Mouse (Mus musculus) retina, embryonic 14.5 days (tissue): ENCODE results near the gene Tmem102.
A peak's percentile ranks its signal among the peaks of the same experiment; 100 is the strongest.

Experiments
- DNase-seq: peaks from one replicate; pipeline ENCODE4 v3.0.0-alpha.2; 2015; ENCODE audit warnings: low spot score

Tmem102 gene

GRCm38 (mm10) chr11:69818871-69819270, 13.4 kb upstream of the Tmem102 start:
- no peak for DNase-seq

- DNase-seq = no peak
Measured at GRCm38 (mm10) chr11:69818365-69818764, 12.9 kb upstream of the Tmem102 start, which contains the start of gene Spem2. Gene Spem2 (minus strand): TSS chr11:69818465.

- DNase-seq = no peak
Measured at GRCm38 (mm10) chr11:69816520-69816919, 11.1 kb upstream of the Tmem102 start.

GRCm38 (mm10) chr11:69815155-69815554, 9.7 kb upstream of the Tmem102 start, which contains the start of gene Gm39566:
Gene Gm39566 (minus strand): TSS chr11:69815298.
- no peak for DNase-seq

GRCm38 (mm10) chr11:69810280-69810679, 4.9 kb upstream of the Tmem102 start:
- no peak for DNase-seq

GRCm38 (mm10) chr11:69807641-69808040, 2.2 kb upstream of the Tmem102 start:
- no peak for DNase-seq

- DNase-seq = no peak
Measured at GRCm38 (mm10) chr11:69806378-69806777, 954 bp upstream of the Tmem102 start.

GRCm38 (mm10) chr11:69804652-69804940, 828 bp downstream of the Tmem102 start:
- DNase-seq = no peak

GRCm38 (mm10) chr11:69803786-69804651, 1.4 kb downstream of the Tmem102 start:
- DNase-seq = peak; percentile 80

GRCm38 (mm10) chr11:69803328-69803727, 2.1 kb downstream of the Tmem102 start:
- DNase-seq = no peak

- peak; percentile 77 for DNase-seq
Measured at GRCm38 (mm10) chr11:69802648-69803105, 2.7 kb downstream of the Tmem102 start.

- DNase-seq = no peak
Measured at GRCm38 (mm10) chr11:69801379-69801977, 3.9 kb downstream of the Tmem102 start, which contains the start of gene Fgf11. Gene Fgf11 (minus strand): TSS chr11:69801857.

- peak; percentile 84 for DNase-seq
Measured at GRCm38 (mm10) chr11:69800392-69801197, 4.8 kb downstream of the Tmem102 start.

- DNase-seq = no peak
Measured at GRCm38 (mm10) chr11:69800138-69800391, 5.4 kb downstream of the Tmem102 start.

- peak; percentile 67 for DNase-seq
Measured at GRCm38 (mm10) chr11:69799394-69800137, 5.9 kb downstream of the Tmem102 start.

- no peak for DNase-seq
Measured at GRCm38 (mm10) chr11:69797924-69798323, 7.5 kb downstream of the Tmem102 start.

- DNase-seq = peak; percentile 24
Measured at GRCm38 (mm10) chr11:69795983-69796435, 9.4 kb downstream of the Tmem102 start.

- DNase-seq = peak; percentile 99
Measured at GRCm38 (mm10) chr11:69795168-69795982, 10.0 kb downstream of the Tmem102 start, which contains the start of gene Chrnb1. Gene Chrnb1 (minus strand): TSS chr11:69795943.

GRCm38 (mm10) chr11:69793429-69793828, 12.0 kb downstream of the Tmem102 start:
- no peak for DNase-seq

- DNase-seq = no peak
Measured at GRCm38 (mm10) chr11:69791420-69791819, 14.0 kb downstream of the Tmem102 start.

- DNase-seq = no peak
Measured at GRCm38 (mm10) chr11:69789431-69789830, 16.0 kb downstream of the Tmem102 start.
